Mouse (Mus musculus) testis, postnatal 14 days (tissue): ENCODE measurements around the gene Cdkn2d.

Experiments used
- DNase-seq: peaks from one replicate; pipeline ENCODE4 v3.0.0; 2021; ENCODE audit warnings: low spot score

Gene Cdkn2d

GRCm38 (mm10) chr9:21244428-21245112, 46.6 kb downstream of the Cdkn2d start:
- no peak for DNase-seq

- peak; percentile 7 for DNase-seq
Observed at GRCm38 (mm10) chr9:21243826-21244427, 47.3 kb downstream of the Cdkn2d start.

GRCm38 (mm10) chr9:21241343-21241742, 49.9 kb downstream of the Cdkn2d start:
- DNase-seq: peak; percentile 68

- DNase-seq: no peak
Observed at GRCm38 (mm10) chr9:21239465-21239848, 51.8 kb downstream of the Cdkn2d start.

GRCm38 (mm10) chr9:21238733-21239464, 52.3 kb downstream of the Cdkn2d start, which contains the start of gene Keap1:
Gene Keap1, minus strand, starts transcription at chr9:21239361.
- peak; percentile 88 for DNase-seq
